Mouse (Mus musculus): ENCODE measurements around the gene Arhgap33.

The Arhgap33 gene

GRCm38 (mm10) chr7:30534633-30535577 lies at the start of gene Arhgap33:
Arhgap33 (minus strand) TSS chr7:30535060.
- DNase-seq (ENCODE audit: low spot score): peak; percentile 96

- no peak for DNase-seq (ENCODE audit: low spot score)
These were observed 49.5 kb upstream of the Arhgap33 start for GRCm38 (mm10) chr7:30584339-30584738.

GRCm38 (mm10) chr7:30581547-30581946 lies 46.7 kb upstream of the Arhgap33 start:
- no peak for DNase-seq (ENCODE audit: low spot score)

GRCm38 (mm10) chr7:30579950-30580349 lies 45.1 kb upstream of the Arhgap33 start:
- DNase-seq (ENCODE audit: low spot score): no peak

- DNase-seq (ENCODE audit: low spot score): no peak
These were observed 38.1 kb upstream of the Arhgap33 start for GRCm38 (mm10) chr7:30572969-30573368.

GRCm38 (mm10) chr7:30572389-30572788 lies 37.5 kb upstream of the Arhgap33 start:
- DNase-seq (ENCODE audit: low spot score): no peak

- no peak for DNase-seq (ENCODE audit: low spot score)
These were observed 32.7 kb upstream of the Arhgap33 start for GRCm38 (mm10) chr7:30567555-30567954.

- DNase-seq (ENCODE audit: low spot score): no peak
These were observed 31.2 kb upstream of the Arhgap33 start for GRCm38 (mm10) chr7:30566033-30566432.

GRCm38 (mm10) chr7:30564970-30565571 lies 30.2 kb upstream of the Arhgap33 start, which contains the start of gene Igflr1:
Igflr1 (plus strand) TSS chr7:30565427.
- no peak for DNase-seq (ENCODE audit: low spot score)

GRCm38 (mm10) chr7:30563906-30564280 lies 29.0 kb upstream of the Arhgap33 start:
- DNase-seq (ENCODE audit: low spot score): no peak

GRCm38 (mm10) chr7:30563117-30563905 lies 28.5 kb upstream of the Arhgap33 start, which contains the start of the genes U2af1l4, Gm49396 and Psenen:
U2af1l4 (plus strand) TSS chr7:30563301.
Gm49396 (plus strand) TSS chr7:30563344.
Psenen (minus strand) TSS chr7:30563627.
- peak; percentile 96 for DNase-seq (ENCODE audit: low spot score)

- DNase-seq (ENCODE audit: low spot score): no peak
These were observed 27.8 kb upstream of the Arhgap33 start for GRCm38 (mm10) chr7:30562526-30563116.

- no peak for DNase-seq (ENCODE audit: low spot score)
These were observed 25.4 kb upstream of the Arhgap33 start for GRCm38 (mm10) chr7:30560296-30560695.

GRCm38 (mm10) chr7:30559443-30559954 lies 24.6 kb upstream of the Arhgap33 start, which contains the start of gene Lin37:
Lin37 (minus strand) TSS chr7:30559838.
- peak; percentile 98 for DNase-seq (ENCODE audit: low spot score)

- DNase-seq (ENCODE audit: low spot score): no peak
These were observed 24.0 kb upstream of the Arhgap33 start for GRCm38 (mm10) chr7:30558656-30559442.

GRCm38 (mm10) chr7:30557901-30558514 lies 23.1 kb upstream of the Arhgap33 start:
- no peak for DNase-seq (ENCODE audit: low spot score)

GRCm38 (mm10) chr7:30556894-30557536 lies 22.2 kb upstream of the Arhgap33 start:
- DNase-seq (ENCODE audit: low spot score): no peak

GRCm38 (mm10) chr7:30553810-30554584 lies 19.1 kb upstream of the Arhgap33 start:
- no peak for DNase-seq (ENCODE audit: low spot score)
